Mouse (Mus musculus) limb, embryonic 10.5 days (tissue): ENCODE results near the gene Gm49661. TPM values are rescaled to one million over a fixed set of nuclear protein-coding genes. Genes with fewer than 3 reads are reported as not detected.
A peak's percentile ranks its signal among the peaks of the same experiment; 100 is the strongest.

ENCODE experiments used
- DNase-seq: peaks from one replicate; pipeline ENCODE4 v3.0.0-alpha.2; 2017; ENCODE audit warnings: low spot score
- H3K27ac ChIP-seq: fragments of 300-500 bp; sonication (generic); 2 replicates; pipeline ENCODE4 v1.5.1; 2016; ENCODE audit warnings: mild to moderate bottlenecking
- H3K27me3 ChIP-seq: fragments of 300-500 bp; sonication (generic); 2 replicates; pipeline ENCODE4 v1.6.1; 2016; ENCODE audit warnings: low read depth, mild to moderate bottlenecking; ENCODE audit not compliant: poor library complexity, severe bottlenecking
- H3K36me3 ChIP-seq: fragments of 300-500 bp; sonication (generic); 2 replicates; pipeline ENCODE4 v1.6.1; 2016; ENCODE audit warnings: mild to moderate bottlenecking, moderate library complexity
- H3K4me1 ChIP-seq: fragments of 300-500 bp; sonication (generic); 2 replicates; pipeline ENCODE4 v1.6.1; 2016
- H3K4me3 ChIP-seq: fragments of 300-500 bp; sonication (generic); 2 replicates; pipeline ENCODE4 v1.5.1; 2016; ENCODE audit warnings: mild to moderate bottlenecking, moderate library complexity
- H3K9me3 ChIP-seq: fragments of 300-500 bp; sonication (generic); replicated peaks from 2 replicates; pipeline ENCODE4 v1.6.1; 2016; ENCODE audit warnings: mild to moderate bottlenecking
- WGBS: fragments of 180-500 bp; shearing (Covaris S2); methylation state at CpG from one replicate; pipeline ENCODE4 v1.1.7; 2016; 5-methylcytosine and 5-hydroxymethylcytosine counted together
- polyA plus RNA-seq: library from polyadenylated mRNA; unstranded; fragments of >200 nt; fragmentation: Nextera tagmentation; extraction: Ambion mirVana; gene quantifications from 2 replicates; pipeline ENCODE4 v1.2.1, GENCODE M21; 2016

The Gm49661 gene
- polyA plus RNA-seq, 1 experiment from 2014 or later, result not detected

GRCm38 (mm10) chr8:84946528-84947240 is 22.5 kb downstream of the Gm49661 start, which contains the start of gene Rtbdn:
Rtbdn (plus strand) TSS chr8:84946991.
- WGBS, result 10% methylated on average over 17 of the region's 17 CpGs
- Histone ChIP-seq H3K4me1 (peaks cover 18% of the 10 kb centered on the region), H3K9me3 (no peaks in the 10 kb centered on the region), H3K27me3 (peaks cover 97% of the 10 kb centered on the region), H3K4me3 (peak within 1 kb of the TSS; percentile 59), H3K36me3 (no peaks in the 10 kb centered on the region), H3K27ac (no peak within 1 kb of the TSS)
- no peak for DNase-seq

GRCm38 (mm10) chr8:84945633-84946527 is 23.4 kb downstream of the Gm49661 start:
- H3K4me1 ChIP-seq, result peaks cover 18% of the 10 kb centered on the region
- peaks cover 97% of the 10 kb centered on the region for H3K27me3 ChIP-seq
- peak; percentile 69 for DNase-seq
- 1% methylated on average over 41 of the region's 67 CpGs for WGBS
- peak overlapping the region; percentile 59 for H3K4me3 ChIP-seq
- no peak overlapping the region for H3K27ac ChIP-seq
- H3K36me3 ChIP-seq, result no peaks in the 10 kb centered on the region
- H3K9me3 ChIP-seq, result no peaks in the 10 kb centered on the region

GRCm38 (mm10) chr8:84945235-84945632 is 24.0 kb downstream of the Gm49661 start:
- H3K4me1 ChIP-seq, result peaks cover 18% of the 10 kb centered on the region
- no peak overlapping the region for H3K27ac ChIP-seq
- peaks cover 97% of the 10 kb centered on the region for H3K27me3 ChIP-seq
- WGBS, result 10% methylated on average over 11 of the region's 11 CpGs
- no peaks in the 10 kb centered on the region for H3K9me3 ChIP-seq
- DNase-seq, result no peak
- no peaks in the 10 kb centered on the region for H3K36me3 ChIP-seq
- H3K4me3 ChIP-seq, result peak overlapping the region; percentile 59

- 2% methylated on average over 26 of the region's 26 CpGs for WGBS
- H3K27me3 ChIP-seq, result peaks cover 94% of the 10 kb centered on the region
- no peak overlapping the region for H3K27ac ChIP-seq
Observed at GRCm38 (mm10) chr8:84944478-84945160, 24.6 kb downstream of the Gm49661 start.

GRCm38 (mm10) chr8:84943699-84944098 is 25.5 kb downstream of the Gm49661 start:
- WGBS, result 25% methylated on average over 4 of the region's 4 CpGs
- Histone ChIP-seq H3K27me3 (peaks cover 94% of the 10 kb centered on the region), H3K4me1 (peaks cover 18% of the 10 kb centered on the region), H3K27ac (no peak overlapping the region), H3K4me3 (no peak overlapping the region), H3K36me3 (no peaks in the 10 kb centered on the region), H3K9me3 (no peaks in the 10 kb centered on the region)
- DNase-seq, result no peak

More at GRCm38 (mm10) chr8:84944478-84945160, 24.6 kb downstream of the Gm49661 start:
- peaks cover 18% of the 10 kb centered on the region for H3K4me1 ChIP-seq
- no peaks in the 10 kb centered on the region for H3K9me3 ChIP-seq
- H3K36me3 ChIP-seq, result no peaks in the 10 kb centered on the region
- peak overlapping the region; percentile 22 for H3K4me3 ChIP-seq
- DNase-seq, result peak; percentile 68

GRCm38 (mm10) chr8:84937620-84938485 is 31.4 kb downstream of the Gm49661 start:
- Histone ChIP-seq H3K36me3 (no peaks in the 10 kb centered on the region), H3K4me1 (peaks cover 30% of the 10 kb centered on the region), H3K27ac (no peak overlapping the region), H3K27me3 (peaks cover 88% of the 10 kb centered on the region), H3K9me3 (no peaks in the 10 kb centered on the region), H3K4me3 (peak overlapping the region; percentile 55)
- WGBS, result 67% methylated on average over 13 of the region's 13 CpGs
- no peak for DNase-seq

- peaks cover 30% of the 10 kb centered on the region for H3K4me1 ChIP-seq
- no peaks in the 10 kb centered on the region for H3K36me3 ChIP-seq
- H3K4me3 ChIP-seq, result peak within 1 kb of the TSS; percentile 55
- WGBS, result 1% methylated on average over 50 of the region's 50 CpGs
- peak within 1 kb of the TSS; percentile 26; the same call in 1 of the 2 replicates for H3K27ac ChIP-seq
- peaks cover 91% of the 10 kb centered on the region for H3K27me3 ChIP-seq
- no peaks in the 10 kb centered on the region for H3K9me3 ChIP-seq
- DNase-seq, result peak; percentile 81
Observed at GRCm38 (mm10) chr8:84936962-84937546, 32.2 kb downstream of the Gm49661 start, which contains the start of gene Mast1. Mast1 (minus strand) TSS chr8:84937359.

GRCm38 (mm10) chr8:84936041-84936961 is 32.9 kb downstream of the Gm49661 start:
- Histone ChIP-seq H3K27me3 (peaks cover 91% of the 10 kb centered on the region), H3K36me3 (no peaks in the 10 kb centered on the region), H3K4me3 (peak overlapping the region; percentile 55), H3K27ac (peak overlapping the region; percentile 26; the same call in 1 of the 2 replicates), H3K9me3 (no peaks in the 10 kb centered on the region), H3K4me1 (peaks cover 30% of the 10 kb centered on the region)
- no peak for DNase-seq
- 26% methylated on average over 23 of the region's 23 CpGs for WGBS

- WGBS, result 5% methylated on average over 14 of the region's 14 CpGs
- H3K27ac ChIP-seq, result no peak overlapping the region
- peaks cover 91% of the 10 kb centered on the region for H3K27me3 ChIP-seq
- no peaks in the 10 kb centered on the region for H3K36me3 ChIP-seq
- peaks cover 30% of the 10 kb centered on the region for H3K4me1 ChIP-seq
- H3K9me3 ChIP-seq, result no peaks in the 10 kb centered on the region
- H3K4me3 ChIP-seq, result peak overlapping the region; percentile 22; the same call in 1 of the 2 replicates
- DNase-seq, result no peak
Observed at GRCm38 (mm10) chr8:84935489-84935888, 33.7 kb downstream of the Gm49661 start.

- under 1% methylated on average over 15 of the region's 15 CpGs for WGBS
- H3K27me3 ChIP-seq, result peaks cover 94% of the 10 kb centered on the region
- no peaks in the 10 kb centered on the region for H3K9me3 ChIP-seq
- H3K4me3 ChIP-seq, result peak overlapping the region; percentile 22
- no peaks in the 10 kb centered on the region for H3K36me3 ChIP-seq
- peaks cover 30% of the 10 kb centered on the region for H3K4me1 ChIP-seq
- DNase-seq, result peak; percentile 70
- no peak overlapping the region for H3K27ac ChIP-seq
Observed at GRCm38 (mm10) chr8:84934860-84935259, 34.4 kb downstream of the Gm49661 start.
